Mouse (Mus musculus): Measurements from ENCODE around the gene Alkbh7.

Alkbh7 gene

DNA sequence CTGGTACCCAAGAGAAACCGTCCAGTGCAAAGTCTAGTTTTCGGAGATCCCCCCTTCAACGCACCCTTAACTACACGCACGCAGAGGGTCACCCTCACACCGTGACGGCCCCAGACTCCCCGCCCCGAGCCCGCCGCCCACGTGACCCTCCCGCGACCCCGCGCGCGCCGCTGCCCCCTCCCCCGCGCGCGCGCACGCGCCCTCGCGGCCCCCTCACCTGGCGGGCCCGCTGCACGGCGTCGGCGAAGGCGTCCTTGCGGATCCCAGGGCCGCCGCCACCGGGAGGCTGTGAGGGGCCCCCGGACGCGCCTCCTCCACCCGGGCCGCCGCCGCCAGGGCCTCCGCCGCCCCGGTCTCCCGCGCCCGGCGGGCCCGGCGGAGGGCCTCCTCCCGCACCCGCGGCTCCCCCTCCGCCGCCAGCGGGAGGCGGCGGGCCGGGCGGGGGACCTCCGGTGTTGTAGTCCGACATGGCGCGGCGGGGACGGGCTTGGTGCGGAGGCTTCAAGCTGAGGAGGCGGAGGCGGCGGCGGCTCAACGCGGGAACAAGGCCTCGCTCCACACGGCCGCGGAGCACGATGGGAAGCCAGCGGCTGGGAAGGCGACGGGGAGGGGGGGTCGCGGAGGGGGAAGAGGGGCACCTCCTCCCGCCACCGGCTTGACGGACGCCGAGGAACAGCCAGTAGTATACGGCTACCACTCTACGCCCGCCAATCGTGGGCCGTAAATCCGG, 34.0 kb downstream of the Alkbh7 start, which contains the start of gene Khsrp:
TSS of gene Khsrp (minus strand) at position 592 of the 730 bp plus-strand sequence.
- DNase-seq (ENCODE audit: low spot score): peak; percentile 96

DNA sequence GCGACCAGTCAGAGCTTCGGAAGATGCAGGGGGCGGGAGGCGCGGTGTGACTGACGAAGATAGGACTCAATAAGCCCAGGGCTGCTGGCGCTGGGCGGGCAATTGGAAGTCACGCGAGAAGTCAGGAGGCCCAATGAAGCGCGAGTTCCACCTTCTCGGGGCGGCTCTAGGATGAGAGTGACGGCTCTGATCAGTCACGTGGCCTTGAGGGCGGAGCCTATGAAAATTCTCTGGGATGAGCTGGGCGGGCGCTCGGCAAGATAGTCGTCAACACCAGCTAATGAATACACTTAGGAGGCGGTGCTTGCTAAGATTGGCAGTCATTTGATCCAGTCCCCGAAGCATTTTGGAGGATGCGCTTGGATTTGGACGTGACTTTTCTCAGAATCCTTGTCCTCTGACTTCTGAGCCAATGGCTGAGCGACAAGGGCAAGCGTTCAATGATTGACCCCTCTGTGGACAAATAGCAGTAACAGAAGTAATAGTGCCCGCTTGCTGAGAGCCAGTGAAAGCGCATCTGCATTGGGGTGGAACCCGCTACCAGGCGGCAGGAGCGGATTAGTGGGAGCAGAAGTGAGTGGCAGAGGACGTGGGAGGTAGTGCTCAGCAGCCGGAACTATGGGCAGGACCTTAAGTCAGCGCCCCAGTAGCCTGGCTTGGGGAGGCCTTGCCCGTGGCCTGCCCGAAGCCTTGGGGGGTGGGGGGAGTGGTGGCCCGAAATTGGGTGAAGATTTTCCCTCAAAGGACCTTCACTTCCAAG, 34.7 kb downstream of the Alkbh7 start:
- peak; percentile 99 for DNase-seq (ENCODE audit: low spot score)

DNA sequence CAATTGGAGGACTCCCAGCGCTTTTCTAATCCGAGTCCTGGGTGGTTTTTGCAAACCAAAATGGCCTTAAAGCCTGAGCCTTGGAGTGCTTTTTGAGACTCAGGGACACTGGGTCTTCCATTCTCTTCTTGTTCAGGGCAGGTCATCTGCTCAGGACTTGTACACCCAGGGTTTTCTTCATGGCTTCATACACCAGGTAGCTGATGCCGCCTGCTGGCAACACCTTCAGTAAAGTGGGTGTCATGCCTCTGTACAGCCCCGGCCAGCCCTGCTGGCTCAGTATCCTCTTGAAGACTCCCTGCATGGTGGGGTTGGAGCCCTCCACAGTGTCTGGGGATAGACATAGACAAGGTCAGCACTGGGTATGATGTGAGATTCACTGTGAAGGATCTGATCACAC, 35.7 kb downstream of the Alkbh7 start:
- DNase-seq (ENCODE audit: low spot score): no peak

DNA sequence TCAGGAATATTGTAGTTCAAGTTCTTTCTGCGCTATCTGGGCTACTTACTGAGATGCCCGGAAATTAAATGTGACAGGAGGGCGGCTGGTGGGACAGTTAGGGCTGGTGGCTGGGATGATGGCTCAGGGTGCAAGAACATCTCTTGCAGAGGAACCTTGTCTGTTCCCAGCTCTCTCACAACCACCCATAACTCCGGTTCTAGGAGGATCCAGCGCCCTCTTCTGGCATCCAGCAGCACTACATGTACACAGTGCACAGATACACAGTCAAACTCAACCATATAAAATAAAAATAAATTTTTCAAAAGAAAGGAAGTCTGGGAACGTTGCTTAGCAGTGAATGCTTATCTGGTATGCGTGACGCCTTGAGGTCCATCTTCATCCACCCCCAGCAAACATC, 41.8 kb downstream of the Alkbh7 start:
- DNase-seq (ENCODE audit: low spot score): no peak

DNA sequence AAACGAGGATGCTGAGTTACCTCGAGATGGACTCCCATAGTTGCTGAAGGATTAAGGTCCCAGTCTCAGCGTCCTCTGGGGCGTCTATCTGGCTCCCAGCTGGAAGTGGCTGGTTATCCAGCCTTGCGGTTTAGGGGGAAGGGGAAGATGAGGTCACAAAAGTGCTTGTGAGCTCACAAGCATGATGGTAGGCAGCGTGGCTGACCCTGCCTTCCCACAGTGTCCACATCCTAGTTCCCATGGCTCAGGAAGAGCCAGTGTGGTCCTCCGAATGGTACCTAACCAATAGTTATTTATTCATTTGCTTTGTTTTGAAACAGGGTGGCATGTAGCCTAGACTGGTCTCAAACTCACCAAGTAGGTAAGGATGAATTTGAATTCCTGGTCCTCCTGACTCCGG, 44.4 kb downstream of the Alkbh7 start, which contains the start of gene Slc25a41:
TSS of gene Slc25a41 (minus strand) at position 101 of the 400 bp plus-strand sequence.
- DNase-seq (ENCODE audit: low spot score): no peak

DNA sequence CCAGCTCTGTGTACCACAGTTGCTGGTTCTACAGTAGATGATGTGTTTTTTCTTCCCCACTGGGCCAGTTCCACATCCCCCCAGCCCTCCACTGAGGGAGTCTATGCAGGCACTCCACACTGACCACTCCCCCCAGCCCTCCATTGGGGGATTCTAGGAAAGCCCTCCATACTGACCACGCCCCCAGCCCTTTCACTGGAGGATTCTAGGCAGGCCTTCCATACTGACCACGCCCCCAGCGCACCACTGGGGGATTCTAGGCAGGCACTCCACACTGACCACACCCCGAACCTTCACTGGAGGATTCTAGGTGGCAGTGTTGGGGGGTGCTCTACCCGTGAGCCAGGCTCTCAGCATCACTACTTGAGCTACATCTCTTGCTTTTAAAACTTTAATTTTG, 50.3 kb downstream of the Alkbh7 start:
- peak; percentile 73 for DNase-seq (ENCODE audit: low spot score)

DNA sequence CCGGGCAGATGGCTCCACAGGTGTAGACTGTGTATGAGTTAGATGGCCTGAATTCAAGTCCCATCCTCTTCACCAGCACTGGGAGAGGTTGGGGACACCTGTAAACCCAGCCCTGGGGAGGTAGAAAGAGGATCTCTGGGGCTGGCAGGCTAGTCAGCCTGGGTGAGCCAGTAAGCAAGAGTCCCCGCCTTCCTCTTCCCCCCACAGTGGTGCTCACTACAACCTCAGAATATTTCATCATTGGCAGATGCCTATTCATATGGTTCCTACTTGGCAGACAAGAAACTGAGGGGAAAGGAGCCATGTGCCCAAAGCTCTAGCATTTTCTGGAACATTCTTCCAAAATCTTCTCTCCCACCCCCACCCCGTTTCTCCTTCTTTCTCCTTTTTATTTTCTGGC, 51.7 kb downstream of the Alkbh7 start:
- DNase-seq (ENCODE audit: low spot score): no peak
